Mouse (Mus musculus) layer of hippocampus, postnatal 36 days (tissue): ENCODE measurements at regions not wholly inside any gene's neighbourhood (a gene's known extent, or its start where the extent isn't known, plus 50 kb on each side); places are given as distances from the start of the nearest gene placed in this dataset.

Source experiments
- DNase-seq, 2 experiments: peaks; one replicate each; pipeline ENCODE4 v3.0.0; 2022

GRCm38 (mm10) chr6:49893113-49893512 is 70.6 kb downstream of the Npy start:
- DNase-seq: no peak

- no peak for DNase-seq
These were observed 76.6 kb downstream of the Npy start for GRCm38 (mm10) chr6:49899146-49899545.

- DNase-seq: no peak
These were observed 79.0 kb downstream of the Npy start for GRCm38 (mm10) chr6:49901512-49901911.

GRCm38 (mm10) chr6:49904001-49904400 is 81.5 kb downstream of the Npy start:
- DNase-seq: peak in 1 of 2 experiments; percentile 5

GRCm38 (mm10) chr6:49906456-49906855 is 83.9 kb downstream of the Npy start:
- DNase-seq: no peak

- DNase-seq: peak in 1 of 2 experiments; percentile 7
These were observed 96.7 kb downstream of the Npy start for GRCm38 (mm10) chr6:49919089-49919812.

GRCm38 (mm10) chr6:49919813-49920170 is 97.3 kb downstream of the Npy start:
- DNase-seq: no peak

GRCm38 (mm10) chr6:49924296-49924695 is 101.8 kb downstream of the Npy start:
- no peak for DNase-seq

GRCm38 (mm10) chr6:49928075-49928474 is 105.6 kb downstream of the Npy start:
- DNase-seq: no peak

GRCm38 (mm10) chr6:49930104-49930503 is 107.6 kb downstream of the Npy start:
- no peak for DNase-seq

- no peak for DNase-seq
These were observed 120.6 kb downstream of the Npy start for GRCm38 (mm10) chr6:49943087-49943486.

- no peak for DNase-seq
These were observed 136.4 kb downstream of the Npy start for GRCm38 (mm10) chr6:49958891-49959290.

- no peak for DNase-seq
These were observed 138.7 kb downstream of the Npy start for GRCm38 (mm10) chr6:49961166-49961565.

- no peak for DNase-seq
These were observed 143.5 kb downstream of the Npy start for GRCm38 (mm10) chr6:49965944-49966545.

GRCm38 (mm10) chr6:49966555-49966954 is 143.5 kb upstream of the Mpp6 start:
- DNase-seq: no peak

GRCm38 (mm10) chr6:49973258-49973865 is 136.7 kb upstream of the Mpp6 start:
- DNase-seq: no peak

- peak; percentile 62 to 64 for DNase-seq
These were observed 132.3 kb upstream of the Mpp6 start for GRCm38 (mm10) chr6:49977783-49978182.

- no peak for DNase-seq
These were observed 126.3 kb upstream of the Mpp6 start for GRCm38 (mm10) chr6:49983740-49984139.

GRCm38 (mm10) chr6:49985127-49985526 is 124.9 kb upstream of the Mpp6 start:
- no peak for DNase-seq

- no peak for DNase-seq
These were observed 122.9 kb upstream of the Mpp6 start for GRCm38 (mm10) chr6:49987141-49987540.

GRCm38 (mm10) chr6:49987541-49988210 is 122.4 kb upstream of the Mpp6 start:
- no peak for DNase-seq

GRCm38 (mm10) chr6:49989585-49990521 is 120.2 kb upstream of the Mpp6 start:
- no peak for DNase-seq
